Mouse (Mus musculus): ENCODE results near the gene Fam135a. TPM values are rescaled to one million over a fixed set of nuclear protein-coding genes. Genes with fewer than 3 reads are reported as not detected.

Fam135a gene
- polyA plus RNA-seq (2011; ENCODE audit: insufficient read depth, insufficient read length, low replicate concordance, missing spikeins): 0.72 and 2.2 TPM in 2 replicates

- Histone ChIP-seq H3K27ac (ENCODE audit: control insufficient read depth, insufficient read depth, low read depth, low read length, poor library complexity) (peak within 1 kb of the TSS; percentile 26; the same call in 1 of the 2 replicates), H3K4me1 (ENCODE audit: control insufficient read depth, insufficient read depth, low read length) (no peaks in the 10 kb centered on the region; the same call in 1 of the 2 replicates), H3K4me3 (replicated peaks; ENCODE audit: control insufficient read depth, low read depth, low read length) (peak within 1 kb of the TSS; percentile 38)
- 2% methylated on average over 84 of the region's 88 CpGs for WGBS
- TF ChIP-seq POLR2A (IDR thresholded peaks at IDR 0.05; ENCODE audit: borderline replicate concordance, control insufficient read depth, low read depth, low read length) (no peak), CTCF (IDR thresholded peaks at IDR 0.05; ENCODE audit: control insufficient read depth, insufficient read depth, low read length) (no peak)
Measured at GRCm38 (mm10) chr1:24099926-24100869, at the start of gene Fam135a. Gene Fam135a (minus strand): TSS chr1:24100341.

- Histone ChIP-seq H3K4me1 (ENCODE audit: control insufficient read depth, insufficient read depth, low read length) (no peaks in the 10 kb centered on the region), H3K4me3 (replicated peaks; ENCODE audit: control insufficient read depth, low read depth, low read length) (no peak overlapping the region), H3K27ac (ENCODE audit: control insufficient read depth, insufficient read depth, low read depth, low read length, poor library complexity) (no peak overlapping the region)
- 84% methylated on average over 8 of the region's 8 CpGs for WGBS
- no peak for TF ChIP-seq POLR2A (IDR thresholded peaks at IDR 0.05; ENCODE audit: borderline replicate concordance, control insufficient read depth, low read depth, low read length)
- TF ChIP-seq CTCF (IDR thresholded peaks at IDR 0.05; ENCODE audit: control insufficient read depth, insufficient read depth, low read length): no peak
Measured at GRCm38 (mm10) chr1:24143504-24143903, 43.4 kb upstream of the Fam135a start.

- Histone ChIP-seq H3K4me3 (replicated peaks; ENCODE audit: control insufficient read depth, low read depth, low read length) (no peak overlapping the region), H3K27ac (ENCODE audit: control insufficient read depth, insufficient read depth, low read depth, low read length, poor library complexity) (no peak overlapping the region), H3K4me1 (ENCODE audit: control insufficient read depth, insufficient read depth, low read length) (no peaks in the 10 kb centered on the region)
- WGBS: 71% methylated on average over 6 of the region's 6 CpGs
- TF ChIP-seq POLR2A (IDR thresholded peaks at IDR 0.05; ENCODE audit: borderline replicate concordance, control insufficient read depth, low read depth, low read length) (no peak), CTCF (IDR thresholded peaks at IDR 0.05; ENCODE audit: control insufficient read depth, insufficient read depth, low read length) (no peak)
Measured at GRCm38 (mm10) chr1:24140555-24140954, 40.4 kb upstream of the Fam135a start.

GRCm38 (mm10) chr1:24137133-24137532 lies 37.0 kb upstream of the Fam135a start:
- TF ChIP-seq CTCF (IDR thresholded peaks at IDR 0.05; ENCODE audit: control insufficient read depth, insufficient read depth, low read length) (peak; percentile 59), POLR2A (IDR thresholded peaks at IDR 0.05; ENCODE audit: borderline replicate concordance, control insufficient read depth, low read depth, low read length) (no peak)
- no peak overlapping the region for H3K27ac ChIP-seq (ENCODE audit: control insufficient read depth, insufficient read depth, low read depth, low read length, poor library complexity)
- no peaks in the 10 kb centered on the region for H3K4me1 ChIP-seq (ENCODE audit: control insufficient read depth, insufficient read depth, low read length)
- 7% methylated on average over 3 of the region's 3 CpGs for WGBS
- no peak overlapping the region for H3K4me3 ChIP-seq (replicated peaks; ENCODE audit: control insufficient read depth, low read depth, low read length)

GRCm38 (mm10) chr1:24134792-24135191 lies 34.7 kb upstream of the Fam135a start:
- Histone ChIP-seq H3K27ac (ENCODE audit: control insufficient read depth, insufficient read depth, low read depth, low read length, poor library complexity) (no peak overlapping the region), H3K4me3 (replicated peaks; ENCODE audit: control insufficient read depth, low read depth, low read length) (no peak overlapping the region), H3K4me1 (ENCODE audit: control insufficient read depth, insufficient read depth, low read length) (no peaks in the 10 kb centered on the region)
- TF ChIP-seq CTCF (IDR thresholded peaks at IDR 0.05; ENCODE audit: control insufficient read depth, insufficient read depth, low read length) (0 out of 2 replicates have a peak, but pooled peaks have one; percentile 7), POLR2A (IDR thresholded peaks at IDR 0.05; ENCODE audit: borderline replicate concordance, control insufficient read depth, low read depth, low read length) (no peak)
- WGBS: 5% methylated on average over 1 of the region's 1 CpGs

GRCm38 (mm10) chr1:24133853-24134252 lies 33.7 kb upstream of the Fam135a start:
- TF ChIP-seq POLR2A (IDR thresholded peaks at IDR 0.05; ENCODE audit: borderline replicate concordance, control insufficient read depth, low read depth, low read length) (no peak), CTCF (IDR thresholded peaks at IDR 0.05; ENCODE audit: control insufficient read depth, insufficient read depth, low read length) (no peak)

GRCm38 (mm10) chr1:24127866-24128265 lies 27.7 kb upstream of the Fam135a start:
- H3K27ac ChIP-seq (ENCODE audit: control insufficient read depth, insufficient read depth, low read depth, low read length, poor library complexity): no peak overlapping the region
- WGBS: 74% methylated on average over 6 of the region's 6 CpGs
- TF ChIP-seq POLR2A (IDR thresholded peaks at IDR 0.05; ENCODE audit: borderline replicate concordance, control insufficient read depth, low read depth, low read length) (no peak), CTCF (IDR thresholded peaks at IDR 0.05; ENCODE audit: control insufficient read depth, insufficient read depth, low read length) (no peak)
- no peaks in the 10 kb centered on the region for H3K4me1 ChIP-seq (ENCODE audit: control insufficient read depth, insufficient read depth, low read length)
- H3K4me3 ChIP-seq (replicated peaks; ENCODE audit: control insufficient read depth, low read depth, low read length): no peak overlapping the region

More at GRCm38 (mm10) chr1:24133853-24134252, 33.7 kb upstream of the Fam135a start:
- no peak overlapping the region for H3K27ac ChIP-seq (ENCODE audit: control insufficient read depth, insufficient read depth, low read depth, low read length, poor library complexity)
- WGBS: 46% methylated on average over 19 of the region's 19 CpGs
- H3K4me1 ChIP-seq (ENCODE audit: control insufficient read depth, insufficient read depth, low read length): no peaks in the 10 kb centered on the region
- H3K4me3 ChIP-seq (replicated peaks; ENCODE audit: control insufficient read depth, low read depth, low read length): no peak overlapping the region

- Histone ChIP-seq H3K4me1 (ENCODE audit: control insufficient read depth, insufficient read depth, low read length) (no peaks in the 10 kb centered on the region), H3K4me3 (replicated peaks; ENCODE audit: control insufficient read depth, low read depth, low read length) (no peak overlapping the region), H3K27ac (ENCODE audit: control insufficient read depth, insufficient read depth, low read depth, low read length, poor library complexity) (no peak overlapping the region)
- WGBS: 80% methylated on average over 3 of the region's 3 CpGs
- TF ChIP-seq POLR2A (IDR thresholded peaks at IDR 0.05; ENCODE audit: borderline replicate concordance, control insufficient read depth, low read depth, low read length): no peak
Measured at GRCm38 (mm10) chr1:24124610-24125009, 24.5 kb upstream of the Fam135a start.
